Mouse (Mus musculus) adrenal gland, postnatal 36 days (tissue): Measurements from ENCODE around the gene Spata6. TPM values are rescaled to one million over a fixed set of nuclear protein-coding genes. Genes with fewer than 3 reads are reported as not detected.

Source experiments
- DNase-seq, 2 experiments: peaks; one replicate each; pipeline ENCODE4 v3.0.0; 2021; ENCODE audit warnings: mixed read lengths in 1 of 2
- long read RNA-seq, 2 experiments: library from polyadenylated mRNA; stranded (forward); transcript quantifications; one replicate each; pipeline ENCODE4 v2.0.0; 2021; ENCODE audit warnings: borderline sequencing depth in 2 of 2
- total RNA-seq, 2 experiments: library from RNA; stranded (reverse); gene quantifications; 2 replicates each; pipeline ENCODE4 v1.2.3; 2021

The Spata6 gene
- total RNA-seq: 10 to 100 TPM; 10.7 to 10.8 TPM
- long read RNA-seq, experiment 1, transcript Spata6-201 (13 exons, 2,466 nt): major isoform, 9 of 9 reads
- long read RNA-seq, experiment 1, partial matches to known transcripts: 0 of 9 reads
- long read RNA-seq, experiment 1, other reads (novel, unspliced or antisense): 0 of 9 reads
- long read RNA-seq, experiment 2, partial matches to known transcripts: 0 of 2 reads
- long read RNA-seq, experiment 2, other reads (novel, unspliced or antisense): 1 of 2 reads

- peak; percentile 93 to 97 for DNase-seq
Measured at GRCm38 (mm10) chr4:111719776-111720661, at the start of gene Spata6. TSS of gene Spata6 (plus strand) at chr4:111719984.

GRCm38 (mm10) chr4:111670566-111671421 is 49.0 kb upstream of the Spata6 start:
- DNase-seq: no peak

GRCm38 (mm10) chr4:111671440-111671839 is 48.3 kb upstream of the Spata6 start:
- no peak for DNase-seq

GRCm38 (mm10) chr4:111673904-111674303 is 45.9 kb upstream of the Spata6 start:
- peak in 1 of 2 experiments; percentile 12 for DNase-seq

GRCm38 (mm10) chr4:111681926-111682325 is 37.9 kb upstream of the Spata6 start:
- DNase-seq: no peak

GRCm38 (mm10) chr4:111682793-111683192 is 37.0 kb upstream of the Spata6 start:
- DNase-seq: no peak

GRCm38 (mm10) chr4:111683843-111684242 is 35.9 kb upstream of the Spata6 start:
- no peak for DNase-seq

GRCm38 (mm10) chr4:111685951-111686350 is 33.8 kb upstream of the Spata6 start:
- no peak for DNase-seq

- peak; percentile 34 to 53 for DNase-seq
Measured at GRCm38 (mm10) chr4:111686951-111687350, 32.8 kb upstream of the Spata6 start.

- peak; percentile 82 to 91 for DNase-seq
Measured at GRCm38 (mm10) chr4:111687613-111688012, 32.2 kb upstream of the Spata6 start.

GRCm38 (mm10) chr4:111691057-111691543 is 28.7 kb upstream of the Spata6 start:
- DNase-seq: no peak

- no peak for DNase-seq
Measured at GRCm38 (mm10) chr4:111701381-111701780, 18.4 kb upstream of the Spata6 start.

GRCm38 (mm10) chr4:111704126-111704525 is 15.7 kb upstream of the Spata6 start:
- DNase-seq: no peak

GRCm38 (mm10) chr4:111704975-111705374 is 14.8 kb upstream of the Spata6 start:
- no peak for DNase-seq

- DNase-seq: no peak
Measured at GRCm38 (mm10) chr4:111719296-111719695, 488 bp upstream of the Spata6 start.

- no peak for DNase-seq
Measured at GRCm38 (mm10) chr4:111720662-111721003, 849 bp downstream of the Spata6 start.

- DNase-seq: peak; percentile 14 to 28
Measured at GRCm38 (mm10) chr4:111721121-111721840, 1.5 kb downstream of the Spata6 start.

- no peak for DNase-seq
Measured at GRCm38 (mm10) chr4:111737551-111737950, 17.8 kb downstream of the Spata6 start.

- no peak for DNase-seq
Measured at GRCm38 (mm10) chr4:111780533-111780932, 60.7 kb downstream of the Spata6 start.

- no peak for DNase-seq
Measured at GRCm38 (mm10) chr4:111799892-111800291, 80.1 kb downstream of the Spata6 start.

- no peak for DNase-seq
Measured at GRCm38 (mm10) chr4:111803164-111803563, 83.4 kb downstream of the Spata6 start.

GRCm38 (mm10) chr4:111817478-111817877 is 97.7 kb downstream of the Spata6 start:
- DNase-seq: no peak
